Mouse (Mus musculus) ES-Bruce4 (cell line): ENCODE results near the gene Ugt2a3. TPM values are rescaled to one million over a fixed set of nuclear protein-coding genes. Genes with fewer than 3 reads are reported as not detected.
"Not testable (repeated sequence)": the region's sequence is repeated elsewhere in the genome, so short reads cannot be mapped to it uniquely, and the experiment has no call there.

Source experiments
- H3K27ac ChIP-seq: 2 replicates; pipeline ENCODE4 v1.5.1; 2012; ENCODE audit warnings: low read length, inconsistent platforms; ENCODE audit not compliant: insufficient read depth
- H3K27me3 ChIP-seq: 2 replicates; pipeline ENCODE4 v1.6.1; 2012; ENCODE audit warnings: mild to moderate bottlenecking, low read length, inconsistent platforms; ENCODE audit not compliant: control insufficient read depth, poor library complexity, insufficient read depth, severe bottlenecking
- H3K36me3 ChIP-seq: 2 replicates; pipeline ENCODE4 v1.6.1; 2012; ENCODE audit warnings: inconsistent platforms, mild to moderate bottlenecking, low read length, moderate library complexity; ENCODE audit not compliant: control insufficient read depth, poor library complexity, insufficient read depth, severe bottlenecking
- H3K4me1 ChIP-seq: one replicate; pipeline ENCODE4 v1.8.1; 2011; ENCODE audit warnings: low read length; ENCODE audit not compliant: control insufficient read depth, insufficient read depth
- H3K4me3 ChIP-seq: 2 replicates; pipeline ENCODE4 v1.5.1; 2011; ENCODE audit warnings: low read depth, mild to moderate bottlenecking, low read length
- H3K9ac ChIP-seq: 2 replicates; pipeline ENCODE4 v1.6.1; 2012; ENCODE audit warnings: low read depth, mild to moderate bottlenecking, inconsistent platforms; ENCODE audit not compliant: poor library complexity, severe bottlenecking
- H3K9me3 ChIP-seq: replicated peaks from 2 replicates; pipeline ENCODE4 v1.6.1; 2012; ENCODE audit warnings: mild to moderate bottlenecking, low read length, inconsistent platforms; ENCODE audit not compliant: control insufficient read depth, poor library complexity, insufficient read depth, severe bottlenecking
- CTCF ChIP-seq: IDR thresholded peaks from one replicate; pipeline ENCODE4 v1.8.1; 2011; ENCODE audit warnings: low read depth, low read length
- EP300 ChIP-seq: IDR thresholded peaks from 2 replicates; pipeline ENCODE4 v1.6.1; 2011; ENCODE audit warnings: low read depth, low read length; ENCODE audit not compliant: insufficient read depth
- POLR2A ChIP-seq: IDR thresholded peaks from one replicate; pipeline ENCODE4 v1.8.1; 2011; ENCODE audit warnings: low read length; ENCODE audit not compliant: insufficient read depth
- polyA plus RNA-seq: library from polyadenylated mRNA; stranded (reverse); fragments of >200 nt; gene quantifications from 2 replicates; pipeline ENCODE4 v1.2.4, GENCODE M21; 2011; ENCODE audit warnings: low read depth; ENCODE audit not compliant: missing spikeins, insufficient read depth, insufficient read length

Ugt2a3 gene
- polyA plus RNA-seq, 1 experiment: not detected

DNA sequence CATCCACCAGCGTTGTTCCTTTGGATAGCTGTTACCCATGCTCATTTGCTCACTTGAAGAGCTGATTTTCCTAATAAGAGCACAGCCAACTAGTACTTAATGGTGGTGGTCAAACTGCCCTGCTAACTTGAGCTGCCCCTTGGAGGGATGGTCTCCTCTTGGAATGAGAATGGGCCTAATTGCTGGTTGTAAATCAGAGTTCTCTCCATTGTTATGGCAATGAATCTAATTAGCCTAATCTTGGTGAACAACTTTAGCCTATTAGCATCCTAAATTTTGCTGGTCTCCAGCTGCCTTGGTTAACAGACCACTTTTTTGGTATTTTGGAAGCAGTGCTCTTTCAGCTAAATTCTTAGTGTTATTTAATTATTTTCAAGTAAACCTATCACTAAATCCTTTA is 13.4 kb upstream of the Ugt2a3 start:
- no peak overlapping the region for H3K27ac ChIP-seq
- no peak for TF ChIP-seq EP300
- TF ChIP-seq POLR2A: no peak
- TF ChIP-seq CTCF: no peak
- H3K9me3 ChIP-seq: 0 out of 2 replicates have a peak, but pooled peaks cover under 1% of the 10 kb centered on the region
- no peaks in the 10 kb centered on the region for H3K36me3 ChIP-seq
- H3K4me1 ChIP-seq: no peaks in the 10 kb centered on the region
- H3K4me3 ChIP-seq: no peak overlapping the region
- H3K9ac ChIP-seq: no peak overlapping the region
- H3K27me3 ChIP-seq: no peaks in the 10 kb centered on the region

DNA sequence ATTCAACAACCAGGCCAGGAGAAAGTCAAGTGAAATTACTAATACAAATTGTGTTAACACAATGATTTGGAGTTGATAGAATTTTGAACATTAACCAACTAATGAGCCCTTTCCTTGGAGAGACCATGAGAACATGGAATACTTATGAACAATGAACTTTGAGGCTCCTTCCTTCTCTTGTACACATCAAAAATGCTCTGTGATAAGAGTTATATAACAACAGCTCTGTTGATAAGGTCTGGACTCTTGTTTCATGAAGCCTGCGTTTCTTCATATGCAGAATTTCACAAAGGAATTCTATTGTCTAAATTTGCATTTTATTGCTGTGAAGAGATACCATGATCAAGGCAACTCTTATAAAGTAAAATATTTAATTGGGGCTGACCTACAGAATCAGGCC is 12.2 kb upstream of the Ugt2a3 start:
- H3K27me3 ChIP-seq, H3K4me1 ChIP-seq, H3K4me3 ChIP-seq, H3K27ac ChIP-seq, H3K36me3 ChIP-seq, H3K9ac ChIP-seq: not testable (repeated sequence)
- H3K9me3 ChIP-seq: peaks cover 11% of the 10 kb centered on the region

GRCm38 (mm10) chr5:87347479-87348078 is 10.6 kb upstream of the Ugt2a3 start:
- H3K4me3 ChIP-seq, H3K9ac ChIP-seq, H3K27ac ChIP-seq, H3K4me1 ChIP-seq, H3K36me3 ChIP-seq, H3K27me3 ChIP-seq: not testable (repeated sequence)
- H3K9me3 ChIP-seq: peaks cover 11% of the 10 kb centered on the region

- H3K27me3 ChIP-seq: no peaks in the 10 kb centered on the region
Observed at GRCm38 (mm10) chr5:87340461-87340860, 3.5 kb upstream of the Ugt2a3 start.

DNA sequence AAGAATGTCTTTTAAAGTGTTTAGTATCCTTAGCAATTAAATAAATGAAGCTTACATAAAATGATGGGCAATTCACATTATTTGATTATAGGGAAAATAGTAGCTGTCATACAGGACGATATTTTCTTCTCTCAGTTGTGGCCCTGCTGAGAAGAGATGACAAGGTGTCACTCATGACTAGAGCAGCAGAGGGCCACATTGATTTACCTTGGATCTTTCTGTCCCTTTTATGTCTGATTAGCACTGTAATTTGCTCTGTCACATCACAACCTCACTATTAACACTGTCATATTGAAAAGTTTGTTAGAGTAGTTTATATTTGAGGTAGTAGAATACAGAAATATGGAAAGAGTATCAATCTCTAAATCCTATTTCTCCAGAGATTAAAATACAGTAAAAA is 1.8 kb downstream of the Ugt2a3 start:
- H3K9me3 ChIP-seq: no peaks in the 10 kb centered on the region
- H3K4me1 ChIP-seq: no peaks in the 10 kb centered on the region
- no peak overlapping the region for H3K9ac ChIP-seq
- H3K27me3 ChIP-seq: no peaks in the 10 kb centered on the region
- H3K4me3 ChIP-seq: no peak overlapping the region
- TF ChIP-seq CTCF: no peak
- TF ChIP-seq EP300: no peak
- no peak for TF ChIP-seq POLR2A
- no peak overlapping the region for H3K27ac ChIP-seq
- H3K36me3 ChIP-seq: no peaks in the 10 kb centered on the region

More at GRCm38 (mm10) chr5:87340461-87340860, 3.5 kb upstream of the Ugt2a3 start:
- Histone ChIP-seq H3K9ac (no peak overlapping the region), H3K4me1 (no peaks in the 10 kb centered on the region), H3K27ac (no peak overlapping the region), H3K36me3 (no peaks in the 10 kb centered on the region), H3K9me3 (peaks cover 11% of the 10 kb centered on the region), H3K4me3 (no peak overlapping the region)
- TF ChIP-seq EP300 (no peak), POLR2A (no peak), CTCF (no peak)

DNA sequence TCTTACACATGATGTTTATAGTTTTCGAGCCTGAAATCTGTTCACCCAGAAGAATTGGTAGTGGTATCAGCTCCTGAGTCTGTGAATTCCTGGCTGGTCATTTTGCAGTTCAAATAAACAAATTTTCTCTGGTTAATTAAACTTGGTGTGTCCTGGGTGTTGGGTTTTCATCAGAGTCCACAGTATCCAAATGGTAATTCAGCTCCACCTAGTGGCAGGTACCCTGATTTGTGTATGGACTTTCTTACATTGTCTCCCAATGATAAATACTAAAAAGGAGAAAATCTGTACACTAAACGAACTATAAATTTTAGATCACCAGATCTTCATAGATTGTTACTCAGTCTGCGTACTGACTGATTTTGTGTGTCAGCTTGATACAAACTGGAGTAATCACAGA is 3.4 kb downstream of the Ugt2a3 start:
- Histone ChIP-seq H3K9me3 (no peaks in the 10 kb centered on the region), H3K4me1 (no peaks in the 10 kb centered on the region), H3K27me3 (no peaks in the 10 kb centered on the region), H3K36me3 (no peaks in the 10 kb centered on the region), H3K27ac (no peak overlapping the region), H3K9ac (no peak overlapping the region), H3K4me3 (no peak overlapping the region)
- no peak for TF ChIP-seq POLR2A
- TF ChIP-seq EP300: no peak
- TF ChIP-seq CTCF: no peak
